Mouse (Mus musculus) brain, embryonic 14.5 days (tissue): Measurements from ENCODE around the gene Il5ra. TPM values are rescaled to one million over a fixed set of nuclear protein-coding genes. Genes with fewer than 3 reads are reported as not detected.
A peak's percentile ranks its signal among the peaks of the same experiment; 100 is the strongest.

Experiments used
- DNase-seq: peaks from one replicate; pipeline ENCODE4 v3.0.0-alpha.2; 2011; ENCODE audit warnings: low read depth
- CTCF ChIP-seq: fragments of 200-500 bp; IDR thresholded peaks from 2 replicates; pipeline ENCODE4 v1.5.1; 2012; ENCODE audit warnings: inconsistent platforms, mild to moderate bottlenecking, moderate library complexity, borderline replicate concordance; ENCODE audit not compliant: insufficient read depth, insufficient read length; ENCODE audit errors: extremely low read depth
- POLR2A ChIP-seq: fragments of 200-500 bp; IDR thresholded peaks from 2 replicates; pipeline ENCODE4 v1.6.1; 2012; ENCODE audit warnings: mild to moderate bottlenecking, inconsistent platforms, borderline replicate concordance; ENCODE audit not compliant: poor library complexity, insufficient read depth, insufficient read length, severe bottlenecking; ENCODE audit errors: extremely low read depth
- polyA plus RNA-seq: library from polyadenylated mRNA; depleted of rRNA; stranded (reverse); fragments of >200 nt; gene quantifications from 2 replicates; pipeline ENCODE4 v1.2.3, GENCODE M21; 2012; rRNA removed

Il5ra gene
- 0.01 TPM in 1 of 2 replicates, not detected in the other for polyA plus RNA-seq

- no peak for DNase-seq
- TF ChIP-seq POLR2A (no peak), CTCF (no peak)
These were observed at the start of gene Il5ra for GRCm38 (mm10) chr6:106748887-106749388. Gene Il5ra, minus strand, starts transcription at chr6:106749037.

GRCm38 (mm10) chr6:106794094-106794814, 45.4 kb upstream of the Il5ra start:
- TF ChIP-seq POLR2A (no peak), CTCF (no peak)
- DNase-seq = no peak

GRCm38 (mm10) chr6:106793621-106794020, 44.8 kb upstream of the Il5ra start:
- no peak for DNase-seq
- TF ChIP-seq CTCF (no peak), POLR2A (no peak)

- DNase-seq = no peak
- TF ChIP-seq CTCF (no peak), POLR2A (no peak)
These were observed 44.3 kb upstream of the Il5ra start for GRCm38 (mm10) chr6:106793088-106793487.

- no peak for DNase-seq
- no peak for TF ChIP-seq CTCF
- TF ChIP-seq POLR2A = no peak
These were observed 43.6 kb upstream of the Il5ra start for GRCm38 (mm10) chr6:106792486-106792885.

GRCm38 (mm10) chr6:106791429-106791828, 42.6 kb upstream of the Il5ra start:
- no peak for TF ChIP-seq POLR2A
- TF ChIP-seq CTCF = no peak
- DNase-seq = no peak

GRCm38 (mm10) chr6:106787138-106787537, 38.3 kb upstream of the Il5ra start:
- DNase-seq = no peak
- TF ChIP-seq CTCF = no peak

GRCm38 (mm10) chr6:106770046-106770445, 21.2 kb upstream of the Il5ra start:
- no peak for TF ChIP-seq CTCF
- TF ChIP-seq POLR2A = no peak
- DNase-seq = peak; percentile 6

GRCm38 (mm10) chr6:106769290-106769866, 20.5 kb upstream of the Il5ra start:
- no peak for DNase-seq
- TF ChIP-seq POLR2A (no peak), CTCF (no peak)

GRCm38 (mm10) chr6:106768640-106769289, 19.9 kb upstream of the Il5ra start, which contains the start of gene Trnt1:
Gene Trnt1, plus strand, starts transcription at chr6:106769120.
- peak; percentile 99 for DNase-seq
- TF ChIP-seq CTCF = no peak
- TF ChIP-seq POLR2A = peak; percentile 72; the same call in 1 of the 2 replicates

GRCm38 (mm10) chr6:106766774-106767173, 17.9 kb upstream of the Il5ra start:
- TF ChIP-seq POLR2A = no peak
- TF ChIP-seq CTCF = no peak
- DNase-seq = no peak

GRCm38 (mm10) chr6:106765892-106766291, 17.1 kb upstream of the Il5ra start:
- DNase-seq = no peak
- TF ChIP-seq CTCF (no peak), POLR2A (no peak)

- DNase-seq = no peak
- TF ChIP-seq POLR2A (no peak), CTCF (no peak)
These were observed 12.6 kb upstream of the Il5ra start for GRCm38 (mm10) chr6:106761486-106761885.
